Mouse (Mus musculus) C2C12 (cell line): Measurements from ENCODE around the gene Klhl41.

Source experiments
- FOSL1 ChIP-seq: IDR thresholded peaks from one replicate; pipeline ENCODE4 v1.8.0; 2011; ENCODE audit warnings: mild to moderate bottlenecking, low read length; ENCODE audit not compliant: poor library complexity, insufficient read depth, severe bottlenecking
- MYOD1 ChIP-seq: IDR thresholded peaks from one replicate; pipeline ENCODE4 v1.6.1; 2011; ENCODE audit warnings: low read depth; ENCODE audit not compliant: control insufficient read depth, insufficient read length

DNA sequence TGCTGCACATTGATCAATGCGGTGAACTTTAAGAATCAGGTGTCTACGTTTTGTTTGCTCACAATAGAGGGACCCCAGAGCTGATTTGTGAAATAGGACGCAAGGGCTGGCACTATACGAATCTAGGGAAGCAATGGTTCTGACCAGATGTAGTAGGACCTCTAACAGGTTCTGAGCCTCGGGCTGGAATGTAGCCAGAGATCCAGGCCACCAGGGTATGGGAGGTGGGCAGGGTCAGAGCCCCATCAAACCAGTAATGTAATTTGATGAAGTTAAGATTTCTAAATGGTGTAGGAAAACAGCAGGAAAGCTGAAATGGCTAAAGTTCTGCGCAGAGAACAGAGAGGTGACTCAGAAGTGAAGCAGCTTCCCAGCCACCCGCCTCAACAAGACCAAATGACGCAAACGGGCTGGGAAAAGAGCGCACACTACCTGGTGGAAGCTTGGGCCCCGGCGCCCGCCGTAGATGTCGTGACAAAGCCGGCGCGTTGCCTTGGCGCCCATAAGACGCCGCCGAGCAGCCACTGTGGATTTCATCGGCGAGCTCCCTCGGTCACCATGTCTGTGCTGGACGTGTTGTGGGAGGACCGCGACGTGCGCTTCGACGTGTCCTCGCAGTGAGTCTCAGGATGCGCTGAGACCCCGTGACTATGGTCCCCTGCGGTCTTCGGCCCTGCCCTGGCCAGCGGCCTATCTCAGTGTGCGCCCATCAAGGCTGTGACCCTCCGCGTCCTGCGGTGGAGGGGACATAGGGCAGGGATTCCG is 23.0 kb upstream of the Klhl41 start, which contains the start of gene Bbs5:
- TF ChIP-seq MYOD1 (no peak), FOSL1 (no peak)
